Mouse (Mus musculus) liver, postnatal 0 days (tissue): Measurements from ENCODE around the gene Slc2a12. TPM values are rescaled to one million over a fixed set of nuclear protein-coding genes. Genes with fewer than 3 reads are reported as not detected.

Experiments used
- ATAC-seq: fragments of 200-750 bp; cut with Nextera tagmentation; 2 replicates; pipeline ENCODE4 v1.8.0; 2017; ENCODE audit warnings: mild to moderate bottlenecking, moderate library complexity
- DNase-seq: peaks from one replicate; pipeline ENCODE4 v3.0.0-alpha.2; 2016
- H3K27ac ChIP-seq: fragments of 300-500 bp; sonication (generic); 2 replicates; pipeline ENCODE4 v1.5.1; 2014; ENCODE audit warnings: antibody characterized with exemption, moderate library complexity, mild to moderate bottlenecking, low read depth
- H3K27me3 ChIP-seq: fragments of 300-500 bp; sonication (generic); 2 replicates; pipeline ENCODE4 v1.6.1; 2014; ENCODE audit warnings: low read length, control low read depth, mixed read lengths; ENCODE audit not compliant: insufficient read depth
- H3K36me3 ChIP-seq: fragments of 300-500 bp; sonication (generic); replicated peaks from 2 replicates; pipeline ENCODE4 v1.6.1; 2014; ENCODE audit warnings: mild to moderate bottlenecking, control low read depth, low read length, moderate library complexity, mixed read lengths; ENCODE audit not compliant: insufficient read depth
- H3K4me1 ChIP-seq: fragments of 300-500 bp; sonication (generic); 2 replicates; pipeline ENCODE4 v1.6.1; 2014; ENCODE audit warnings: antibody characterized with exemption, mild to moderate bottlenecking, control low read depth; ENCODE audit not compliant: insufficient read depth
- H3K4me2 ChIP-seq: fragments of 300-500 bp; sonication (generic); 2 replicates; pipeline ENCODE4 v1.6.1; 2014; ENCODE audit warnings: low read depth, mild to moderate bottlenecking, low read length, moderate library complexity, mixed read lengths
- H3K4me3 ChIP-seq: fragments of 300-500 bp; sonication (generic); 2 replicates; pipeline ENCODE4 v1.5.1; 2014; ENCODE audit warnings: low read depth, low read length
- H3K9ac ChIP-seq: fragments of 300-500 bp; sonication (generic); replicated peaks from 2 replicates; pipeline ENCODE4 v1.6.1; 2014; ENCODE audit warnings: mild to moderate bottlenecking, moderate library complexity
- H3K9me3 ChIP-seq: fragments of 300-500 bp; sonication (generic); 2 replicates; pipeline ENCODE4 v1.6.1; 2016; ENCODE audit warnings: mild to moderate bottlenecking, control low read depth, low read length, mixed read lengths
- CTCF ChIP-seq: sonication (generic); IDR thresholded peaks from 2 replicates; pipeline ENCODE4 v1.5.1; 2016; ENCODE audit warnings: antibody characterized with exemption, low read depth
- EP300 ChIP-seq: IDR thresholded peaks from 2 replicates; pipeline ENCODE4 v1.6.1; 2016; ENCODE audit warnings: antibody characterized with exemption, low read depth, mild to moderate bottlenecking
- WGBS: fragments of 180-500 bp; shearing (Covaris S2); extraction: QIAGEN DNeasy Blood & Tissue Kit; methylation state at CpG from one replicate; pipeline ENCODE4 v1.1.7; 2014; ENCODE audit not compliant: insufficient replicate concordance; 5-methylcytosine and 5-hydroxymethylcytosine counted together
- polyA plus RNA-seq: library from polyadenylated mRNA; unstranded; fragments of >200 nt; fragmentation: Nextera tagmentation; extraction: Ambion mirVana; gene quantifications from 2 replicates; pipeline ENCODE4 v1.2.1, GENCODE M21; 2015

The Slc2a12 gene
- polyA plus RNA-seq, 1 experiment from 2014 or later = not detected

GRCm38 (mm10) chr10:22696236-22696635 lies 51.4 kb downstream of the Slc2a12 start:
- Histone ChIP-seq H3K27ac (no peak overlapping the region), H3K4me3 (no peak overlapping the region), H3K4me1 (no peaks in the 10 kb centered on the region), H3K36me3 (no peaks in the 10 kb centered on the region), H3K9me3 (no peaks in the 10 kb centered on the region), H3K27me3 (no peaks in the 10 kb centered on the region), H3K4me2 (no peak overlapping the region), H3K9ac (no peak overlapping the region)
- 89% methylated on average over 9 of the region's 9 CpGs for WGBS
- no peak for TF ChIP-seq EP300
- no peak for TF ChIP-seq CTCF
- no peak for DNase-seq
- ATAC-seq = no peak

- H3K4me3 ChIP-seq = no peak overlapping the region
- H3K4me1 ChIP-seq = no peaks in the 10 kb centered on the region
- 85% methylated on average over 7 of the region's 7 CpGs for WGBS
- no peaks in the 10 kb centered on the region for H3K9me3 ChIP-seq
- no peaks in the 10 kb centered on the region for H3K27me3 ChIP-seq
- TF ChIP-seq EP300 (no peak), CTCF (no peak)
- H3K4me2 ChIP-seq = no peak overlapping the region
- DNase-seq (no peak), ATAC-seq (no peak)
- no peaks in the 10 kb centered on the region for H3K36me3 ChIP-seq
- H3K27ac ChIP-seq = no peak overlapping the region
- no peak overlapping the region for H3K9ac ChIP-seq
These were observed 52.1 kb downstream of the Slc2a12 start for GRCm38 (mm10) chr10:22696864-22697263.

- 74% methylated on average over 9 of the region's 9 CpGs for WGBS
- Histone ChIP-seq H3K36me3 (peaks cover 3% of the 10 kb centered on the region; the same call in 1 of the 2 replicates), H3K27me3 (no peaks in the 10 kb centered on the region), H3K9ac (no peak overlapping the region), H3K4me3 (no peak overlapping the region), H3K4me2 (no peak overlapping the region), H3K9me3 (no peaks in the 10 kb centered on the region), H3K4me1 (no peaks in the 10 kb centered on the region), H3K27ac (no peak overlapping the region)
- DNase-seq = no peak
- ATAC-seq = no peak
- TF ChIP-seq EP300 (no peak), CTCF (no peak)
These were observed 53.5 kb downstream of the Slc2a12 start for GRCm38 (mm10) chr10:22698158-22698953.

GRCm38 (mm10) chr10:22699487-22700335 lies 54.9 kb downstream of the Slc2a12 start:
- no peaks in the 10 kb centered on the region for H3K9me3 ChIP-seq
- H3K9ac ChIP-seq = no peak overlapping the region
- H3K36me3 ChIP-seq = peaks cover 8% of the 10 kb centered on the region; the same call in 1 of the 2 replicates
- TF ChIP-seq CTCF (no peak), EP300 (no peak)
- WGBS = 64% methylated on average over 19 of the region's 19 CpGs
- H3K4me2 ChIP-seq = no peak overlapping the region
- no peak overlapping the region for H3K4me3 ChIP-seq
- H3K27me3 ChIP-seq = no peaks in the 10 kb centered on the region
- DNase-seq (no peak), ATAC-seq (no peak)
- H3K4me1 ChIP-seq = no peaks in the 10 kb centered on the region
- no peak overlapping the region for H3K27ac ChIP-seq

GRCm38 (mm10) chr10:22700773-22701172 lies 56.0 kb downstream of the Slc2a12 start:
- no peak overlapping the region for H3K4me3 ChIP-seq
- peaks cover 14% of the 10 kb centered on the region; the same call in 1 of the 2 replicates for H3K36me3 ChIP-seq
- H3K27me3 ChIP-seq = no peaks in the 10 kb centered on the region
- no peak for DNase-seq
- no peak for TF ChIP-seq EP300
- TF ChIP-seq CTCF = no peak
- WGBS = 61% methylated on average over 9 of the region's 9 CpGs
- no peaks in the 10 kb centered on the region for H3K4me1 ChIP-seq
- H3K9me3 ChIP-seq = no peaks in the 10 kb centered on the region
- no peak for ATAC-seq
- no peak overlapping the region for H3K4me2 ChIP-seq
- H3K9ac ChIP-seq = no peak overlapping the region
- H3K27ac ChIP-seq = no peak overlapping the region

- H3K4me3 ChIP-seq = no peak overlapping the region
- 81% methylated on average over 12 of the region's 12 CpGs for WGBS
- ATAC-seq (no peak), DNase-seq (no peak)
- H3K36me3 ChIP-seq = peaks cover 22% of the 10 kb centered on the region; the same call in 1 of the 2 replicates
- H3K4me2 ChIP-seq = no peak overlapping the region
- no peak overlapping the region for H3K27ac ChIP-seq
- H3K27me3 ChIP-seq = no peaks in the 10 kb centered on the region
- H3K9me3 ChIP-seq = no peaks in the 10 kb centered on the region
- H3K9ac ChIP-seq = no peak overlapping the region
- H3K4me1 ChIP-seq = no peaks in the 10 kb centered on the region
- TF ChIP-seq EP300 (no peak), CTCF (no peak)
These were observed 56.9 kb downstream of the Slc2a12 start for GRCm38 (mm10) chr10:22701485-22702315.
